Mouse (Mus musculus) ES-E14 (cell line): ENCODE measurements at regions not wholly inside any gene's neighbourhood (a gene's known extent, or its start where the extent isn't known, plus 50 kb on each side); places are given as distances from the start of the nearest gene placed in this dataset.

Experiments used
- DNase-seq: peaks from one replicate; pipeline ENCODE4 v3.0.0-alpha.2; 2013; ENCODE audit warnings: low read depth, low spot score
- H3K27ac ChIP-seq: 2 replicates; pipeline ENCODE4 v1.5.1; 2012; ENCODE audit warnings: low read depth, mild to moderate bottlenecking, low read length, moderate library complexity, mixed read lengths; ENCODE audit not compliant: poor library complexity, insufficient read depth, severe bottlenecking
- H3K36me3 ChIP-seq: 2 replicates; pipeline ENCODE4 v1.6.1; 2012; ENCODE audit warnings: mild to moderate bottlenecking, low read length, moderate library complexity, mixed read lengths; ENCODE audit not compliant: control insufficient read depth, poor library complexity, insufficient read depth, severe bottlenecking
- H3K4me1 ChIP-seq, 2 experiments: fragments of 150-350 bp in 1 of 2; sonication (generic) in 1 of 2; 2 replicates each; pipeline ENCODE4 v1.6.1; 2012; ENCODE audit warnings: low read length in 2 of 2, mild to moderate bottlenecking in 1 of 2, mixed read lengths in 1 of 2; ENCODE audit not compliant: control insufficient read depth in 2 of 2, insufficient read depth in 2 of 2, poor library complexity in 1 of 2
- H3K4me3 ChIP-seq, 2 experiments: fragments of 150-350 bp in 1 of 2; sonication (generic) in 1 of 2; 2 replicates each; pipeline ENCODE4 v1.5.1; 2012; ENCODE audit warnings: low read length in 2 of 2, low read depth in 1 of 2, mild to moderate bottlenecking in 1 of 2, mixed read lengths in 1 of 2; ENCODE audit not compliant: insufficient read depth in 1 of 2, poor library complexity in 1 of 2, severe bottlenecking in 1 of 2
- H3K9ac ChIP-seq: 2 replicates; pipeline ENCODE4 v1.6.1; 2012; ENCODE audit warnings: low read depth, mild to moderate bottlenecking, low read length, mixed read lengths; ENCODE audit not compliant: poor library complexity, insufficient read depth, severe bottlenecking
- H3K9me3 ChIP-seq: fragments of 150-350 bp; sonication (generic); 2 replicates; pipeline ENCODE4 v1.6.1; 2012; ENCODE audit warnings: low read depth, mild to moderate bottlenecking, low read length; ENCODE audit not compliant: control insufficient read depth, insufficient read depth
- CHD2 ChIP-seq: IDR thresholded peaks from 2 replicates; pipeline ENCODE4 v1.6.1; 2014; ENCODE audit warnings: mild to moderate bottlenecking, low read depth, low read length, inconsistent platforms
- HCFC1 ChIP-seq: IDR thresholded peaks from 2 replicates; pipeline ENCODE4 v1.6.1; 2012; ENCODE audit warnings: low read length, inconsistent platforms, borderline replicate concordance; ENCODE audit not compliant: insufficient read depth
- MAFK ChIP-seq: IDR thresholded peaks from 2 replicates; pipeline ENCODE4 v1.6.1; 2014; ENCODE audit warnings: mild to moderate bottlenecking, low read depth, low read length, inconsistent platforms; ENCODE audit not compliant: insufficient read depth
- ZC3H11A ChIP-seq: IDR thresholded peaks from 2 replicates; pipeline ENCODE4 v1.6.1; 2012; ENCODE audit warnings: low read depth, mild to moderate bottlenecking, inconsistent platforms, low read length, borderline replicate concordance
- ZNF384 ChIP-seq: IDR thresholded peaks from 2 replicates; pipeline ENCODE4 v1.6.1; 2012; ENCODE audit warnings: low read depth, low read length, inconsistent platforms
- in situ Hi-C, 2 experiments: fragments of 600-800 bp; cut with MboI; formaldehyde crosslinking; loops; one replicate each; pipeline ENCODE4 v1.15.1; 2025; ENCODE audit warnings: low sequenced_read_pairs in 2 of 2, inconsistent platforms in 1 of 2; ENCODE audit not compliant: unreplicated experiment in 2 of 2

DNA sequence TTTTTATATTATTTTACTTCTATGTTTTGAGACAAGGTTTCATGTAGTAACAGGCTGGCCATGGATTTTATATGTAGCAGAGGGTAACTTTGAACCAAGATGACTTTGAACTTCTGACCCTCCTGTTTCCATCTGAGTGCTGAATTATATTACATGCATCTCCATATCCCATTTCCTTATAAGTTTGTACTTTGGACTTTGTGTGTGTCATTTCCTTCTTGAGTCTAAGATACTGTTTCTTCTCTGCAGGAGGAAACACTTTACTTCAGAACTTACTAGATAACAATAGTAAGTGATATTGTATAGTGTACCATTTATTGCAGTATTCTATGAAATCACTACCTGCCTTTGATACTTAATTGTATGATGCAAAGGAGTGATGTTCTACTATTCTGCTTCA is 486.9 kb downstream of the Gm37988 start:
- TF ChIP-seq MAFK (no peak), ZNF384 (no peak), CHD2 (no peak), HCFC1 (no peak), ZC3H11A (no peak)
- DNase-seq: no peak
- no peak overlapping the region for H3K27ac ChIP-seq
- in situ Hi-C loops: no loop called here
- no peaks in the 10 kb centered on the region for H3K36me3 ChIP-seq
- H3K9ac ChIP-seq: no peak overlapping the region
- H3K4me3 ChIP-seq: no peak overlapping the region
- no peaks in the 10 kb centered on the region for H3K9me3 ChIP-seq
- no peaks in the 10 kb centered on the region for H3K4me1 ChIP-seq

DNA sequence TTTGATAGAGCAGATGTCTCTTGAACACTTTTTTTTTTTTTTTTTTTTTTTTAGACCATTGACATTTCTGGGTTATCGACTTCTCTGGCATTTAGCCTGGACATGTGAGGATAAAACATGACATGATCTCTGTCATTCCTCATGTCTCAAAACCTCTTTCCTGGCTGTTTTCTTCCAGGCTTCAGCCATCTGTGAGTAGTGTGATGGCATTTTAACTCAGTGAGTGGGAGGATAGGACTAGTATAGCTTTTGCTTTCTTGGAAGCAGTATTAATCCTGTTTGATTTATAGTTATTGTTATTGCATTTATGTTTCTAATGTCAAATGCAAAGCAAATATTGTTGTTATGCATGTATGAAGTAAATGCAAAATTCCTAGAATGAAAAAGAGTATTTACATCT is 489.9 kb downstream of the Gm37988 start:
- no peak for DNase-seq
- Histone ChIP-seq H3K4me3 (no peak overlapping the region), H3K4me1 (no peaks in the 10 kb centered on the region), H3K27ac (no peak overlapping the region), H3K9ac (no peak overlapping the region), H3K9me3 (no peaks in the 10 kb centered on the region), H3K36me3 (no peaks in the 10 kb centered on the region)
- TF ChIP-seq ZC3H11A (no peak), MAFK (no peak), CHD2 (no peak), ZNF384 (no peak), HCFC1 (no peak)
- in situ Hi-C loops: no loop called here

DNA sequence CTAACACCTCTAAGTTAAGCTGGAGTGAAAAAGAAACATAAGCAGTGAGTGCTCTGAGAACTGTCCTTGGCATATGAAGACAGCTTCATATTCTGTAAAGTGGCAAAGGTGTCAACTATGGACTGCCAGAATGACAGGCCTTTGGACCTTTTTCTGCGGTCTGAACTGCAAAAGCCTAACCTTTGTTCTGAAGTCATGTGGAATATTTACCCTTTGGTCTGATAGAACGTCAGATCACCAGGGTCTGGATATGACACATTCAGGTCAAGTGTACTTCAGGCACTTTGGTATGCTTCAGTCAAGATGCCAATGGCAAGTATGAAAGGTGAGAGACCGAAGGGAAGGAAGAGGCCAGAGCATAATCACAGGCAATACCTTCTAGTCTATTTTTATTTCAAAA is 504.0 kb downstream of the Gm37988 start:
- in situ Hi-C loops: no loop called here
- H3K36me3 ChIP-seq: no peaks in the 10 kb centered on the region
- no peak overlapping the region for H3K27ac ChIP-seq
- no peak for DNase-seq
- no peaks in the 10 kb centered on the region for H3K9me3 ChIP-seq
- TF ChIP-seq HCFC1: no peak
- no peak for TF ChIP-seq ZNF384
- no peak for TF ChIP-seq CHD2
- TF ChIP-seq ZC3H11A: no peak
- no peak for TF ChIP-seq MAFK
- no peak overlapping the region for H3K9ac ChIP-seq
- no peak overlapping the region for H3K4me3 ChIP-seq
- H3K4me1 ChIP-seq: no peaks in the 10 kb centered on the region

DNA sequence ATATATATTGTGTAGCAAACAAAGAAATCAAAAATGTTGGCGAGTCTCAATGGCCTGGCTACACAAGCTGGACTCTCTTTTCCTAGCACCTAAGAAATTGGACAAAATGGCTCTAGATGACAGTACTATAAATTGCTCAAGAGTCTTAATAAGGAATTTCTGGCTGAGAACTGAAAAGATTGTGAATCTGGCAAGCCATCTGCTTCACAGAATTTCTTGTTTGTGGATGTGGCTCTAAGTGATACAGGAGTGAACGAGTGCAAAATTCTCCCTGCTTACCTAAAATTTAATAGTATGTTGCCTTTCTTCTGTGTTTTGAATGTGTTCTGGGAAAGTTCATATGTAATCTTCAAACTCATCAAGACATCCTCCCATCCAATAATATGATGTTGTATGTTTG is 508.1 kb downstream of the Gm37988 start:
- Histone ChIP-seq H3K36me3 (no peaks in the 10 kb centered on the region), H3K27ac (no peak overlapping the region), H3K9me3 (no peaks in the 10 kb centered on the region), H3K4me3 (no peak overlapping the region), H3K9ac (no peak overlapping the region), H3K4me1 (no peaks in the 10 kb centered on the region)
- DNase-seq: no peak
- in situ Hi-C loops: no loop called here
- TF ChIP-seq CHD2 (no peak), ZC3H11A (no peak), MAFK (no peak), HCFC1 (no peak), ZNF384 (no peak)

DNA sequence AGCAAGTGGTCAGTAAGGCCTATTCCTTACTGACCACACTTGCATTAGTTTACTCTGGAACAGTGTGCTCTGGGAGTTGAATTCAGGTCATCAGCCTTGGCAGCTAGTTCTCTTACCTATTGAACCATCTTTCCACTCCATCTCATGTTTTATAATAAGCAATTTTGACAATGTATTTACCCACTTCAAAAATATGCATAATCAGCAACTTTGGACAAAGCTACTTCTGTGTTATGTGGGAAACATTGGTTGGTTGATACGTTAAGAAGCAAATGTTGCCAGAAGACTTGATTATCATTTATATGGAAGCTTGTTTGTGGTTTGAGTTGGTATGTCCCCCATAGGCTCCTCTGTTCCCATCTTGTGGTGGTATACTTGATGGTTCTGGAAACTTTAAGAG is 509.4 kb downstream of the Gm37988 start:
- Histone ChIP-seq H3K4me3 (no peak overlapping the region), H3K4me1 (no peaks in the 10 kb centered on the region), H3K36me3 (no peaks in the 10 kb centered on the region), H3K27ac (no peak overlapping the region), H3K9ac (no peak overlapping the region), H3K9me3 (no peaks in the 10 kb centered on the region)
- TF ChIP-seq ZNF384: no peak
- TF ChIP-seq MAFK: peak; percentile 69; the same call in 1 of the 2 replicates
- in situ Hi-C loops: no loop called here
- no peak for DNase-seq
